Mouse (Mus musculus) hindlimb bud, embryonic 11.5 days (tissue): ENCODE results near the gene Pdzk1.

Experiments
- DNase-seq: peaks from one replicate; pipeline ENCODE4 v3.0.0-alpha.2; 2012; ENCODE audit warnings: low read depth, low spot score; ENCODE audit errors: extremely low spot score

Gene Pdzk1

DNA sequence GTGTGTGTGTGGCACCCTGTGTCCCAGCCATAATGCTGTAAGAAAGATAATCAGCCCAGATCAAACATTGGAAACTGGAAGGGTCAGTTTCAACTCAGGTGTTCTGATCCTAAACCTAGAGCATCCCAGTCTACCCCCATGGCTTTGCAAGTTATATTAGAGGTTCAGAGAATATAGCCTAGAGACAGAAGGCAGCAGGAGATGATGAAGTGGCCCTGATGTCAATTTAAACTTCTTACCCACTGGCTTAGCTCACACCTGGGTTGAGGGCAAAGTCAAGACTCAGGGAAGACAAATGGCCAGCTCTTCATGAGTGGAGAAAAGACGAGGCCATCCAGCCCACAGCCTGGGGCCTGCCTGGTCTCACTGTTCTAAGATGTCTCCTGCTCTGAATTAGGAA lies at the start of gene Pdzk1, which contains the start of gene Cd160:
Pdzk1 (plus strand) TSS at position 301 of the 400 bp plus-strand sequence.
Cd160 (minus strand) TSS at position 368 of the 400 bp plus-strand sequence.
- DNase-seq, result no peak

DNA sequence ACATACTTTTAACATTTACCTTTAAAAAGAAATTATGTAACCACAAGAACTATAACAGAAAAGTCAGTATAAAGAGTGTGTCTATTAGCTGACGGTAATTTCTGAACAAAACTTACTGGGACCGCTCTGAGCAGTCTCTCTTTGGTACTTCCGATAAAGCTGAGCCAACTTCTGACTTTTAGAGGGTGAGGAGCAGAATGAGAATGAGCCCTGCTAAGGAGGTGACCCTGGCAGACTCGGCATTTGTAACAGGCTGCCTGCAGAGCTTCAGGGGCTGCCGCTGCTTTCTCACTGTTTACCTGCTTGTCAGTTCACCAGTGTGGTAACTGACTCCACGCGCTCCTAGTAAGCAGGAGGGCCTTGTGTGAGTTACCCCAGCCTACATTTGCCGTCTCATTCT lies 46.8 kb upstream of the Pdzk1 start:
- no peak for DNase-seq

DNA sequence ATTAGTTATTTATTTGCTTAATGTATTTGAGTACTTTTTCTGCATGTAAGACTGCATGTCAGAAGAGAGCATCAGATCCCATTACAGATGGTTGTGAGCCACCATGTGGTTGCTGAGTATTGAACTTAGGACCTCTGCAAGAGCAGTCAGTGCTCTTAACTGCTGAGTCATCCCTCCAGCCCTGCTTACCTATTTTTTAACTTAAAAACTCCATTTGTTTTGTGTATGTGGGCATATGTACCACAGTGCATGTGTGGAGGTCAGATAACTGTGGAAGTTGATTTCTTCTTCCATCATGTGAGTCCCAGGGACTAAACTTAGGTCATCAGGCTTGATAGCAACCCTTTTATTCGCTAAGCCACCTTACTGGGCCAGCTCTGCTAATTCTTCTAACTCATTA lies 41.3 kb upstream of the Pdzk1 start:
- DNase-seq, result no peak

DNA sequence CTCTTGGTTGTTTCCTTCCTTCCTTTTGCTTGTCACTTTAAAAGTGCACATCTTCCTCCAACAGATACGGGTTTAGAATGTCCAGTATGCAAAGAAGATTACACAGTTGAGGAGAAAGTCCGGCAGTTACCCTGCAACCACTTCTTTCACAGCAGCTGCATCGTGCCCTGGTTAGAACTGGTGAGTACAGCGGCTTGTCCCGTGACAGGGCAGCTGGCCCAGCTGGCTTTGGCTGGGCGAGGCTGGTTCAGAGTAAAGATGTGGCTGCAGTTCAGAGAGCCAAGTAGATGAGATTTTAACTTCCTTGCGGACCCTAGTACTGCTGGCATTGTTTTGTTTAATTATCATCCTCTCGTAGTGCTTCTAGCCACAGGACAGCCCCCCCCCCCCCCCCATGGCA lies 40.6 kb upstream of the Pdzk1 start:
- DNase-seq, result no peak

DNA sequence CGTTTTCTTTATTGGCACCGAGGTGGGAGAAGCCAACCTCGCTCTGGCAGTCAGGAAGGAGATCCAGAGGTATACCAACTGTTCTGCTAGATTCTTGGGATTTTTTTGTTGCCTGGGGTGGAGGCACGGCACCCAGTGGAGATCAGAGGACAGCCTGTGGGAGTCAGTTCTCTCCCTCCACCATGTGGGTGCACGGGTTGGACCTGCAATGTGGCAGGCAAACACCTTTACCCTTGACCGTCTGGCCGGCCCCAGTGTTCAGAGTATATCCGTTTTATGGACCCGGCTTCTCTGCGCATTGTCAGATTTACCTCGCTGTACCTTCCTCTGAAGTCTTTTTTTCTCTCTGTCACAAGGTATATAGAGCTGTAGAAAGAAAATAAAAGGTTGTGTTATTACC lies 28.8 kb upstream of the Pdzk1 start:
- DNase-seq, result no peak

DNA sequence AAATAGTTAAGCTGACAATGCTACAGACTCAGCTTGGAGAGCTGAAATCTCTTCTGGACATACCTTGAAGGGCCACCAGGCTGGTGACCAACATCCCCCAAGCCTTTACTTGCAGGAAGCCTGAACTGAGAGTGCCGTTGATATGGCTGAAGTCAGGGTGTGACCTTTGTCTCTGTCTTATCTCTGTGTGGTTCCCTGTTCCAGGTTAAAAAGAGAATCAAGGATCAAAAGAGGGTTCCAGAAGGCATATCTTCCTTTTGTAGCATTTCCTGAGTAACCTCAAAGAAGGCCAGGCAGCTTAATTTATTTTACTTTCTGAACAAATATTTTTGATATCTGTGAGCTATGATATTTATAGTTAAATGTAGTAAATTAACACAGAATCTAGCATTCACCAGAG lies 26.9 kb upstream of the Pdzk1 start:
- no peak for DNase-seq

DNA sequence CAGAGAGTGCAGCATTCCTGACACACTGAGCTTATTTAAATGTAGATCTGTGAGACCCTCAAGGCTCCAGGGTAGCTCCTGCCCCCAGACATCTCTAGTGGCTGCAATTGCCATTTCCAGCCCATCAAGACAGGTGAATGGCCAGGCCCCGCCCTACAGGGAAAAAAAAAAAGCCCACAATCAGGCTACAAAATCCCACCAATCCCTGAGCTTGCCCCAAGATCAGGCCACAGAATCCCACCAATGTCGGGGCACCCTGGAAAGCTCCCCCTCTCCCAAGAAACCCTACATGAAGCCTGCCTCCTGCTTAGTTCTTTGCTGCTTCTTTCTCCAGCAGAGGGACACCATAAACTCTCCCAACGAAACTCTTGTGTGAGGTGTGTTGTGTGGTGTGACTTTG lies 20.9 kb upstream of the Pdzk1 start:
- DNase-seq, result no peak

GRCm38 (mm10) chr3:96808651-96809050 lies 20.4 kb upstream of the Pdzk1 start:
- DNase-seq, result no peak

DNA sequence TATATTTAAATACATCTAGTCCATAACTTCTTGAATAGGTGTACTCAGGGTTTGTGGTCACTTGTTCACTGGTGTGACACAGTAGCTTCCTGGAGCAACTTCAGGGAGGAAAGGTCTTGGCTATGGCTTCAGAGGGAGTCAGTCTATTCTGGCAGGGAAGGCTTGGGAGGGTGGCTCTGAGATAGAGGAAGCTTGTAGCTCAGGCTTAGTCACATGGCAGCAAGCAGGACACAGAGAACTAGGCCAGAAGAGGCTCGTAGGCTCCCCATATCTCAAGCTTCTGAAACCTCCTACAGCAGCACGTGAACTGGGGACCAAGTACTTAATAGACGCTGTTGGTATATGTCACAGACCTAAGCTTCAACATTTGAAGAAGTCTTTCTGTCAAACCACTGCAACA lies 17.9 kb upstream of the Pdzk1 start:
- no peak for DNase-seq

- DNase-seq, result peak; percentile 33
These were observed 16.5 kb upstream of the Pdzk1 start for GRCm38 (mm10) chr3:96812395-96813091.

GRCm38 (mm10) chr3:96813106-96813505 lies 16.0 kb upstream of the Pdzk1 start:
- DNase-seq, result peak; percentile 20

GRCm38 (mm10) chr3:96813591-96814244 lies 15.4 kb upstream of the Pdzk1 start:
- DNase-seq, result no peak

GRCm38 (mm10) chr3:96814342-96814741 lies 14.7 kb upstream of the Pdzk1 start:
- DNase-seq, result no peak

- DNase-seq, result no peak
These were observed 8.8 kb upstream of the Pdzk1 start for GRCm38 (mm10) chr3:96820116-96820915.

GRCm38 (mm10) chr3:96821581-96821980 lies 7.5 kb upstream of the Pdzk1 start:
- no peak for DNase-seq

- no peak for DNase-seq
These were observed 5.4 kb upstream of the Pdzk1 start for GRCm38 (mm10) chr3:96823701-96824100.

- no peak for DNase-seq
These were observed 4.5 kb upstream of the Pdzk1 start for GRCm38 (mm10) chr3:96824614-96825013.

DNA sequence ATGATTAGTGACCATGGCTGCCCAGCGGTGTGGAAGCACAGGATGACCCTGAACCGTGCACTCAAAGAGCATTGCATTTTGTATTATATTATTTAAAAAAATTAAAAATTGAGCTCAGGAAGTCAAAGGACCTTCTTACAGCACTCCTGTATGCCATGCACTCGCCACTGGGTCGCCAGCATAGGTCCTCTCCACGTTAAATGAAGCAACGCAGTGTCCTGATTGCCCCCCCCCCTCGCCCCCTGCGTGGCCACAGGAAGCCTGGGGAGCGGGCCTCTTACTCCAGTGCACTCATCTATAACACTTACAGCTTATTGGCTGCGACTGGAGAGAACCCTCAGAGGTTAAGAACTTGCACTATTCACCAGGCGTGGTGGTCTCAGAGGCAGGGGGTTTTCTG lies 3.8 kb upstream of the Pdzk1 start:
- no peak for DNase-seq

DNA sequence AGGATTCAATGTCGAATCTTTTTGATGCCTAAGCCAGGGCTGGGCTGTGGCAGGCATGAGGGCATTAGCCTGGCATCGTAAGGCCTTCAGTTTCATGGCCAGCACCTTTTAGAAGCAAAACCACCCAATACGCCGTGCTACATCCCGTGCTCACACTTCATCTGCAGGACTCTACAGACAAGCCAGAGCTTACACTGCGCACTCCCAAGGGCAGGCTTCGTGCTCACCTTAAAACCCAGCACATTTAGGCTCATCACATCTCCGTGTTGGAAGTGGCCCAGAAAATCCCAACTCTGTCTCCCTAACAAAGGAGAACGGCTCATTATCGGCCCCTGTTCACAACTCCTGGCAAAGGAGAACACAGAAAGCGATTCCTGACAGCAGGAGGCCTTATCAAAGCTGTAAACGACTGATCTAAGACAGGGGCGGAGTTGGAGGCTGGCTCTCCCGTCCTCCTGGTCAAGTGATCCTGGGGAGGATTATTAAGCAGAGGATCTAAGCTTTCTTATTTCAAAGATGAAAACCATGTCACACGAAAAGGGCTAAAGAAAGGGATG lies 698 bp upstream of the Pdzk1 start:
- no peak for DNase-seq

DNA sequence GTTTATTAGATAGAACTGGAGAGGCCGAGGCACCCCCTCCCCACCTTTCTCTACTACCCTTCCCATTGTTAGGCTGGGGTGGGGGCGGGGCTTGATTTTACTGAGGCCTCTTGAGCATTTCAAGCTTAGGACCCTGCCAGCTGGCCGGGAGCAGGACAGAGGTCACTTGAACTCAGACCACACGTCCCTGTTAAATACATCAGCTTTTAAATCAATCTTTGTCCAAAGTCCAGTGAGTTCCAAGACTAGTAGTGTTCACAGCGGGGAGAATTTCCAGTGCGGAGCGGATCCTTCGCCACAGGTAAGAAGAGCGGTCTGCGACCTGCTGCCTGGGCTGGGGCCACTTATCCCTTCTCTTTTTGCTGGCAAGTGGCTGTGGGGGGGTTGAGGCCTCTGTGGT lies 772 bp downstream of the Pdzk1 start:
- DNase-seq, result no peak

DNA sequence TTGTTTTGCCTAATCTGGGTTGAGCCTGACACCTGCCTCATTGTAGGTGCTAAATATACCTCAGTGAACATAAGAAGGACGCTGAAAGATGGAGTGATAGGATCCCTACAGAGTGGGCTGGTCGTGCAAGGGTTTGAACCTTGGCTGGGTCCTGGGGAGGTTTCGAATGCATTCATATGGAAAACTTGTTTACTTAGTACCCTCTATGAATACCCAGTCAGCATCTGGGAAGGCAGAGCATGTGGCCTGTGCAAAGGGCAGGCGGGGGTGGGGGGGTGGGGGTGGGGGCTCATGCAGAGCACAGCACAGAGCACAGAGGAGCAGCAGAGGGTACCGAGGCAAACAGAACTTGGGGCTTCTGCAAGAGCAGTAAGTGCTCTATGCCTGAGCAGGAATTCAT lies 3.8 kb downstream of the Pdzk1 start:
- no peak for DNase-seq
